Mouse (Mus musculus) lung, postnatal 25 days (tissue): ENCODE results near the gene Epb41l3.

Source experiments
- DNase-seq: peaks from one replicate; pipeline ENCODE4 v3.0.0; 2022; ENCODE audit warnings: low spot score

The Epb41l3 gene

DNA sequence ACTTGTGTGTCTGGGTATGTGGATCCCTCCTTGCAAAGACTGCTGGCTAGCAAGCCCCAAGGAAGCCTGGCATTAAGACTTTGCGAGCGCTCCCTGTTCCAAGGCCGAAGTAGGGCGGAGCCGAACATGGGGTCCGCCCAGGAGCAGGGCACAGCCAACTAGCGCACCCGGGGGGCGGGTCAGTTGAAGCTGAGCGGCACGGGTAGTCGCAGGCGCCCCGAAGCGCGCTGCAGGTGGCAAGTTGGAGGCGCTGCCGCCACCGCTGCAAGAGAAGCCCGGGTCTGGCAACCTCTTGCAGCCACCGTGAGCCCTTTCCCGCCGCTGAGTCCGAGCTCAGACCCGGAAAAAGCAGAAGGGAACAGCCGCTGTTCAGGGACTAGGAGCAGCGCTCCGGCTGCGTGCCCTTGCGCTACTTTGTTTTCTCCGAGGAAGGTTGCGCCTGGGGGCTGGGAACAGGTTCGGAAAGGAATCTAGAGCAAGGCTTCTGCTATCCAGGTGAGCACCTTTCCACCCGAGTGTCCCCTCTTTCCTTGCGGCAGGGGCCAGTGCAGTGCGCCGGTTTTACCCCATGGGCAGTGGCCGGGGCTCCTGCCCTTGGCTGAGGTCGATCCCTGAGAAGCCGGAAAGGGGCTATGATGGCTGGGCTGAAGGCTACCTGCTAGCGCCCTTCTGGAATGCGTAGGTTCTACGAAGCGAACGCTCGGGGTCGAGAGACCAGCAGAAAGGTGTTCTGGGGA lies at the start of gene Epb41l3:
TSS of gene Epb41l3 (plus strand) at position 183 of the 737 bp plus-strand sequence.
- DNase-seq = peak; percentile 74

GRCm38 (mm10) chr17:69038760-69039675 lies 36.5 kb upstream of the Epb41l3 start:
- no peak for DNase-seq

GRCm38 (mm10) chr17:69041516-69041915 lies 34.0 kb upstream of the Epb41l3 start:
- DNase-seq = no peak

DNA sequence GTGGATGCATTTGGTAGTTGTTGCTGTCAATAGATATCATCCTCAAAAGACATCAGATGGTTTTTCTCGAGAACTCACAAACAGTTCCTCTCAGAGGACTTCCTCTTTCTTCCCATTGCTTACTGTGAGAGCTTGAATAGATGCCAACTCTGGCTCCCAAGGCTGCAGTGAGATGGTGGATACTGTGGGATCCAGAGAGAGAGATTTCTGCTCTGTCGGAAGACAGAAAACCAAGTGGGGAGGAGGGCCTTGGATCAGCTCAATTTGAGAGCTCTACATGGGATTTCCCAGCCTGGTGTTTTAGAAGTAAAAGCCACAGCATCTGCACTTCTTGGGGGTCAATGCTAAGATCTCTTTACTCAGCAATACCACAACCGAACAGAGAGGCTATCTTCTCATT lies 26.7 kb upstream of the Epb41l3 start:
- peak; percentile 2 for DNase-seq

DNA sequence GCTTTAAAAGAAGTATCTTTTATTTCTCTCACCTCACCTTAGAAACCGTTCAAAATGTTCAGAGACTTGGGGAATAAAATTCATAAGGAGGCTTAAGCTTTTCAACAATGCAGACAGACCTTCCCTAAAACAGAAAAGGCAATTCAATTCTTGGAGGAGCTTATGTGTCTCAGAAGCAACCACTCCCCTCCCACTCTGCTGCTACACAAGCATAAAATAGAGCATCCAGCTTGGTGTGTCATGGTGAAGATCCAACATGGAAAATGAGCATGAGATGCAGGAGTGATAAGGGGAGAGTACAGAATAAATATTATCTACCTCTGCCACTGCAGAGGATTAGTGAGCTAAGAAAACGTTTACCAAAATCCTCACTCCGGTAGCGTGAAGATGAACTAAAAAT lies 21.5 kb upstream of the Epb41l3 start:
- no peak for DNase-seq

DNA sequence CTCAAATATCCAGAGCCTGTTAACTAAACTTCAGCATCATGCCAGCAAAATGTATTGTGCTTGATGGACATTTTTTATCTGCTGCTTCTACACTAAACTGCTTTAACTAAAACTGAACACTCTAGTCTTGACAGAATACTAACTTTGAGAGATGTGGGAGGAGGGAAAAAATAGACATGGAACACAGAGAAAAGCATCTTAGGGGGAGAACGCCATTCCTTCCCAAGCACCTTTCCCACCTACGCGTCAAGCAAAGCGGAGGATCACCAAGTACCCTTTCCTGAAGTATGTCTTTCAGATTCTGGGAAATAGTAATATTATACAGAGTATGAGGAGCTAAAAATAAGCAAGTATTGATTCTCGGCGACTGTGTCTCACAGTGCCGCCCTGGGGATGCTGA lies 15.7 kb upstream of the Epb41l3 start:
- no peak for DNase-seq

GRCm38 (mm10) chr17:69060388-69060787 lies 15.1 kb upstream of the Epb41l3 start:
- peak; percentile 4 for DNase-seq

DNA sequence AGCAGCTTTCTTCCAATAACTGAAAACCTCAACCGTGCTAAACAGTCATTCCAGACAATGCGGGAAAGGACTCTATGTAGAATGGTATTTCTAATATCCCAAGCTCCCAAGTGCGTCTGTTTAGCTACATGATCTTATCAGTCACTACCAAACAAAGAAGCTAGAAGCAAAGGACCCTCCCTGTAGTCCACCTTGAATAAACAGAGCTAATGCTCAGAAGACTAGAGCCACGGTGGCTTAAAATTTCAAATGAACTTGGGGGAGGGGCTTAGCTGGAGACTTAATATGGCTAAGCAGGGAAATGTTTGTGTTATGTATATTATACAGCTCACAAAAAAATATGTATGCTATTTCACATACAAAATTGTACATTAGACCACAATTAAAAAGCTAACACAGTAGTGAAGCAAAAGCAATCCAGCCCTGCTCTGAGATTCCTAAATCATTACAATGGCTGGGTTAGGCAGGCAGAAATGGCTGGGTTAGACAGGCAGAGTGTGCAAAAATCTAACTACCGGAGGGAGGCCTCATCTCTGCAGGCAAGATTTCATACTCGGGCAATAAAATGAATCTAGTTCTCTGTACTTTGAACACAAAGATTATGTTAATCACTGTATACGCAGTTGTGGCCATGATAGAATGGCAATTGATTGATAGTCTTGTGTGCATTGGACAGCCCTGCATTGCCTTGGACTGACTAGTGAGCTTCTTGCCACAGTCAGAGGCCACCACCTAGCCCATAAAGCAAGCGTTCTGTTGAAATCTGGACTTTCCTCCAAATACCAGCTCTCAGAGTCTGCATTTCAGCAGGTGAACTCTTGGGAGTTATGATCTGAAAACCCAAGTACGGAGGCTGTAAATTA lies 13.4 kb upstream of the Epb41l3 start:
- DNase-seq = no peak

DNA sequence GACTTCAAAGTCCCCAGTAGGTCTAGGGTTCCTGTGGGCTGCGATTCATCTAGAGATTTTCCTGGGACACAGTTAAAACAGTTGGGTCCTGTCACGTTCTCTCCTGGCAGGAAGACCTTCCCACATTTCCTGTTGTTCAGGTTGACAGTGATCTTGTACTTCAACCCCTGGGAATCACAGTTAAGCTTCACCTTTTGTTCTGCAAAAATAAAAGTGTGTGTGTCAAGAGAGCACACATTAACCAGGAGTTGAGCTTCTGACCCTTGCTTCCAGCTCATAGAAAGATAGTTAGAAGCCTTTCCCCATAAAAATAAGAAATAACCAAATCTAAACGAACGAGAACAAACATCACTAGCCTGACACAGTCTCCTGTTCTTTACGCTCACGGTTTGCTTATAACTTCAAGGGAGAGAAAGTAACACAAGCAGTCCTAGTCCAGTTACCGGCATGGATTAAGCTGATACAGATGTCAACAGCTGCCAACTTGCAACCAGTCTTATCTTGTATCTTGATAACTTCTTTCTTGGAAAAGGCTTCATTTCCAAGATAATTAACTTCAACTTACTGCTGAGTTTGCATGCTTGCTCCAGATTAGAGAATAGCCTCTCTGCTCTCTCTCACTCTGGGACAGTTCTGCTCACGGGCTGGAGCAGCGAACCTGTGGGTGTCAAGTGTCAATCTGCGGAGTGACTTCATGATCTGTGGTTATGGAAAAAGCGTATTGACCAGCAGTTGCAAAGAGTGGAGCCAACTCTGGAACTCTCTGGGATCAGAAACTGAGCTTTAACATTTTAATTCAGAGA lies 7.3 kb upstream of the Epb41l3 start:
- DNase-seq = no peak

- no peak for DNase-seq
These were observed 1.4 kb upstream of the Epb41l3 start for GRCm38 (mm10) chr17:69074095-69074494.

DNA sequence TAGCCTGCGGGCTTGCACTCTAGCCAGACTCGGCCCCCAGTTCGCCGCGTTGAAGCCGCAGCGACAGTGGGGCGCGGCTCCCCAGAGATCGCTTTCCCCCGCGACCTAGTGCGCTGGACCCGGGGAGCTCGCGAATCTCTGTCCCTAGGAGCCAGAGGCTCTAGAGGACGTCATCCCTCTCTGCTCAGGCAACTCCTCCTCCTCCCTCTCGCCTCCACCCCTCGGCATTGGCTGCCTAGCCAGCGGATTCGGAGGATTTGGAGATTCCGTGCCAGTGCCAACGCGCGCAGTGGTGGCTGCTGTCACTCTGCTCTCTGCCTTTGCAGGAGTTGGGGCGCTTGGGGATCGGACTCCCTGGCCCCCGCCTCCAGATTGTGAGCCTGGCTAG lies 749 bp downstream of the Epb41l3 start:
- DNase-seq = peak; percentile 37

- DNase-seq = no peak
These were observed 1.5 kb downstream of the Epb41l3 start for GRCm38 (mm10) chr17:69076747-69077543.

GRCm38 (mm10) chr17:69077544-69077920 lies 2.0 kb downstream of the Epb41l3 start:
- DNase-seq = no peak

GRCm38 (mm10) chr17:69082316-69082715 lies 6.8 kb downstream of the Epb41l3 start:
- DNase-seq = no peak

- peak; percentile 23 for DNase-seq
These were observed 16.1 kb downstream of the Epb41l3 start for GRCm38 (mm10) chr17:69091618-69092017.

- DNase-seq = no peak
These were observed 21.6 kb downstream of the Epb41l3 start for GRCm38 (mm10) chr17:69097068-69097467.

GRCm38 (mm10) chr17:69097955-69098354 lies 22.5 kb downstream of the Epb41l3 start:
- DNase-seq = no peak

DNA sequence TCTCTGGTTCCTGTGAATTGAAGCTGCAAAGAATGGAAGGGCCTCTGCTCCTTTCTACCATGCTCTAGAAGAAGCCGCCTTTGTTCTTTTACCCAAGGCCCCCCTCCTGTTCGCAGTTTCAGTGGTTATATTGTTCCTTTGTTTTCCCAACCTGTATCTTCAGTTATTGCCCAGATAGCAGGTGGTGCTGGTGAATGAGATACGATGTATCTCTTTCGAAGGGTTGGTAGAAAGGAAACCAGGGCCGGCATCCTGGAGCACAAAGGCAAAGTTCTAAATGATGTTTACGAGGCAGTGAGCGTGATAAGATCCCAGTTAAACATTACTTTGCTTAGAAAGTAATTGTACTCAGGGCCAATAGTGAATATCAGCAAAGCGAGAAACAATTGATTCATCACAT lies 27.8 kb downstream of the Epb41l3 start:
- no peak for DNase-seq

DNA sequence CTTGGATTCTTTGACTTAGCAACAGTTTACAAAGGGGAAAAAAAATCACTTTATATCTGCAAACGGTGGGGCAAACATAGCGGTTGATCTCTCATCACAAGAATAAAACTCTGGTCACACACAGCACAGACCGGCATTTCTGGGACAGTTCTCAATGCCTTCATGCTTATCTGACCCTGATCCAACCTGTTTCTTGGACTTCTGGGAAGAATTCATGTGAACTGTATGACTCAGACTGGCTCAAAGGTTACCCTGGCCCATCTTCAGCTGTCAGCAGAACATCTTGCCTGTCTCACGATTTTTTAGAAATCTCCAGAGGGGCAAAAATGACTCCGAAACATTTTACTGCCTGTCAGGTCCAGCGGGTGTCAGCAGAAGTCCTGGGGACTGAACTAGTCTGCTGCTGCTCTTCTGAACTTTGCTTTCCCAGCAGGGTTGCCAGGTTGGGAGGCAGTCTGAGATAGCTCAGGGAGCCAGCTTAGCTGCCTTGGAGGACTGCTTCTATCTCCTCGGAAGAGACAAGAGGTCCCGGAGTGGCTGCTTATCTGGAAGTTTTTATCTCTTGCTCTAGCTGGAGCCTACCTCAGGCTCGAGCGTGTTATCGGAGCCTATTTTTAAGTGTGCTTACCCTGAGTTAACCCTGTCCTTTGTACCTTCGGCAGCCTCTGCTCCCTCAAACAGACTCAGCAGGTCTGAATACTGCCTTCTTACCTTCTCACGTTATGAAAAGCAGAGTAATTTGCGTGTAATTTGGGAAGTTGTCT lies 29.7 kb downstream of the Epb41l3 start:
- no peak for DNase-seq
